Mouse (Mus musculus): Measurements from ENCODE around the gene Dusp2.

Dusp2 gene

DNA sequence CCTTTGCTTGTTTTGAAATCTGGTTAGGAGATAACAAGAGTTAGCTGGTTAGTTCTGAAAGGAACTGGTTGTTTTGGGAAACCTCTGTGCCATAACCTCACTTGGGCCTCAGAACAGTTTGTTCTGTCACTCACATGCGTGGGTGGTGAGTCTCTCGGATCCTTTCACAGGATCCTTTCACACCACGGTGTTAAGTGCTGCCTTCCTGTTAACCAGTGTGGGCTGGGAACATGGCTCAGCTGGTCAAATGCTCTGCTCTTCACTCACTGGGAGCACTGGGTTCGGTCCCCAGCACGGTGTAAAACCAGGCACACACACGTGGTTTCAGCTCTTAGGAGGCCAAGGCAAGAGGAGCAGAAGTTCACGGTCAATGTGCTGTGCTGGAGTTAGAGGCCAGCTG is 11.5 kb upstream of the Dusp2 start:
- no peak for DNase-seq (ENCODE audit: low spot score)

DNA sequence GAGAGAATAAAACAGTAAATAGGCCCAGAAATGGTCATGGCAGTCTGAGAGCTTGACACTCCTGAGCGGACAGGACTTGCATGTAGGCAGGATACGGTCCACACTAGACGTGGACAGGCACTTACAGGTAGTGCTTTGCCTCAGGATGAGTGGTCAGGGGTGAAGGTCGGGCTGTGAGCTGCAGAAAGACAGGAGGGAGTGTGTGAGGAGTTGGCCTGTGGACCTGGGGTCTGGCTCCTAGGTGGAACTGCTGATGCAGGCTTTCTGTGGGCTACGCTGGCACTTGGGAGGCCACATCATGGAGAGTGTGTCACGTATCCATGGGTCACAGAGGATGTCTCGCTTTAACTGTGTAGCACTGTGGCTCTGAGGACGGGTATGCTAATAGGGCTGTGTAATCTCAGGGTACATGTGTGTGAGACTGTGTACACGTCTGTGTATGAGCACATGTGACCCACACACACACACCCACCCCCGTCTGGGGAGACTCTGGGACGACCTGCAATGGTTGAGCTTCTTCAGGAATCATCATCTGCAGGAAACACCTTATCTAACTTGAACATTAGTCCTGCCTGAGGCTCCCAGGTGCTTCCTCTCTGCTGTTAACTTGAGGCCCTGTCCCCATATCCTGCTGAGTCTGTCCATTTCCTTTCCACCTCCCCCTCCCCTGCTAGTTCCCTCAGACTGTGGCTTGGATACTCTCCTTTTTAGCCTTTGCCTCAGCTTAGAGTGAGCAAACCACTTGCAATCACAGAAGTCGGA is 7.7 kb upstream of the Dusp2 start:
- DNase-seq (ENCODE audit: low spot score), result no peak

DNA sequence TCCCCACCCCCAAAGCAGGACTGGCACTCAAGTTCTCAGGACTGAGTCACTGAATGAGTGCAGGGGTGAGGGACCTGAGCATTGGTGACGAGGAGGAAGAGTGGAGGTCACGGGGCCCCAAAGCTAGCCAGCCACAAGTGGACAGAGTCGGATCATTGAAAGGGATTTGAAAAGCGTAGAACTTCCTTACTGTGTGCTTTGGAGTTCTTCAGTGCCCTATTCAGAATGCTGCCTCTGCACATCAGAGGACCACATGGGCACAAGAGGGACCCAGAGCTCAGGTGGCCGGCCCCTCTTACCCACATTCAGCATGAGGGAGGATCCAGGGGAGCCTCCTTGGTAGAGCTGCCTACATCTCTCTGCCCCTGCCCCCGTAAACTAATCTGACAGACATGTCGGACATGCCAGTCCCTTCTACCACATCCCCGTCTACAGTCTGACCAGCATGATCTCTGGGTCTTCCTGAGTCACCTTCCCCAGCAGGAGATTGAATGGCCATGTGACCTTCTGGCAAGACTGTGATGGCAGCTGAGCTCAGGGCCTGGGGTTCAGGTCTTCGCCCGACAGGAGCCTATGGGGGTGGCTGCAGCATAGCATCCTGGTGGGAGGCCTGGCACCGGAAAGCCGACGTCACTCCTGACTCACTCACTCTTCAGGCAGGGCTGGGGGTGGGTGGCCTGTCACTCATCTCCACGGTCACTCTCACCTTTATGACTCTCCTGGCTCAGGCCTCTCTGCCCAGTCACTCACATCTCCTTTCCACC is 3.0 kb upstream of the Dusp2 start:
- DNase-seq (ENCODE audit: low spot score), result no peak

DNA sequence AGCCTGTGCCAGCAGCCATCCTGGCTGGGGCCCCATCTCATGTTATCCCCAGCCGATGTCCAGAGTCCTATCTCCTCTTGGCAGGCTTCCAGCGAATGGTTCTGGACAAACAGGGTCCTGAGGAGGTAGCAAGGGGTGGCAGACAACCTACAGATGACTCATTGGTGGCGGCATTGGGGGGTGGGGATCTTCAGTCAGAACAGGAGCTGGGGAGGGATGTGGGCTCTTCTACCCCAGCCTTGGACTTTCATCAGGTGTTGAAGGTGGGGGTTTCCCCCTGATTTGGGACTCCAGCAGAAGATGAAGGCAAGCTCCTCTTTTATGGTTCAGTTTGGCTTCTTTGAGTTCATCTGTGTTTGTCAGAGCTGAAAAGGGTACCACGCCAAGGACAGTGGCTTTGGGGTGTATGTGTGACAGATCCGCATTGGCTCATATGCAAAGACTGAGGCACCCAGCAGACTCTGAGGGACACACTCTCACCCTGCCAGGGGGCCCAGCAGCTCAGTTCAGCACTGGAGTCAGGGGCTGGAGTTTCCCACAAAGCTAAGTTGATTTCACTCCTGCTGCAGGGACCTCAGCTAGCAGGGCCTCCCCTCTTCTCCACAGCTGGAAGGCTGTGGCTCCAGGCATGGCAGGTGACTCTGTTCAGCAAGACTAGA is 1.9 kb upstream of the Dusp2 start:
- DNase-seq (ENCODE audit: low spot score), result no peak

DNA sequence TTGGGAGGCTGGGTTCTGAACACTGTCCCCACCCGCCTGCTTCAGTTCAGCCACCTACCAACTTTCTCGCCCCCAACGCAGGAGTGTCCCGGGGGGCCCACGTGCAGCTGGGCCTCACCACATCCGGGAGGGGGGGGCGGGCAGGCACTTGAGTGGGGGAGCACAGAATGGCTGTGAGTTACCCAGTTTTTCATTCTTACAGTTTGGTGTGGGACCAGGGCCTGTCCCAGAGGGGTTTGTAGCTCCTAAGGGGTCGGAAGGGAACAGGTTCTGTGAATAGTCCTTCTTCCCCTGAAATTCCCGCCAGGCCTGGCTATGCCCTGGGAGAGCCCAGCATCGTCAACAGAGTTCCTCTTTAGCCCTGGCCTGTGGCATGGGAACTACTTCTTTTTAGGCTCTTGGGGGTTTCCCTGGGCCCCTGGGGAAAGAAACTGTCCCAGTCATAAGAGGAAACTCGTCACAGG is 849 bp upstream of the Dusp2 start:
- DNase-seq (ENCODE audit: low spot score), result no peak

DNA sequence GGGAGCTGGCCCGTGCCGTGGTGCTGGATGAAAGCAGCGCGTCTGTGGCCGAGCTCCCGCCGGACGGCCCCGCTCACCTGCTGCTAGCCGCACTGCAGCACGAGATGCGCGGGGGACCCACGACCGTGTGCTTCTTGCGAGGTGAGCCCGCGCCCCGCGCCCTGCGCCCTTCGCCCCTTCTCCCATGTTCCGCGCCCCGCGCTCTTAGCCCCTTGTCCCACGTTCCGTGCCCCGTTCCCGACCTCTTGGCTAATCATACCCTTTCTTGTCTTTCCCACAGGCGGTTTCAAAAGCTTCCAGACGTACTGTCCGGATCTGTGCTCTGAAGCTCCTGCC is 506 bp downstream of the Dusp2 start:
- DNase-seq (ENCODE audit: low spot score), result no peak

DNA sequence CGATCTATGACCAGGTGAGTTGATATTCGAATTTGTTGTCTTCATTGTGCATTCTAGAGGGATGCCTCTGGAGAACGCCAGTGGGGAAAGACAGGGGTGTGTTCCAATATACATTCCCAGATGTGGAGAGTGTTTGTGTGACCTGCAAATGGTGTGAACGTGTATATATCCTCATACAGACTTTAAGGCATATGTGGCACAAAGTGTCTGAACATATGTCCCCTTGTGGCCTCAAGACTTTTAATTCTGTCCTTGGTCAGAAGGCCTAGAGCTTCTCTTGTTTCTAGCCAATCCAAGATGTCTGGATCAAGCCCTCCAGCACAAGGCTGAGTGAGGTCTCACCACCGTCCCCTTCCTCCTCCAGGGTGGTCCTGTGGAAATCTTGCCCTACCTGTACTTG is 926 bp downstream of the Dusp2 start:
- no peak for DNase-seq (ENCODE audit: low spot score)

DNA sequence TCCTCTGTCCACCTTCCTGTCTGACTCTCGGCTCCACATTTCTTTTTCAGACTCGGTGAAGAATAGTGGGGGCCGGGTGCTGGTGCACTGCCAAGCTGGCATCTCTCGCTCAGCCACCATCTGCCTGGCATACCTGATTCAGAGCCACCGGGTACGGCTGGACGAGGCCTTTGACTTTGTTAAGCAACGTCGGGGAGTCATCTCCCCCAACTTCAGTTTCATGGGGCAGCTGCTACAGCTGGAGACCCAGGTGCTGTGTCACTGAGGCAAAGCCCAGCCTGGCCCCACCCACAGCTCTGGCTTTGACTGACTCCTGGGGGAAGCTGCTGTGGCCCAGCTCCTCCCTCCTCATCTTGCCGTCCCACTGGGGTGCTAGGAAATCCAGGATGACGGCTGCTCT is 1.6 kb downstream of the Dusp2 start:
- no peak for DNase-seq (ENCODE audit: low spot score)

DNA sequence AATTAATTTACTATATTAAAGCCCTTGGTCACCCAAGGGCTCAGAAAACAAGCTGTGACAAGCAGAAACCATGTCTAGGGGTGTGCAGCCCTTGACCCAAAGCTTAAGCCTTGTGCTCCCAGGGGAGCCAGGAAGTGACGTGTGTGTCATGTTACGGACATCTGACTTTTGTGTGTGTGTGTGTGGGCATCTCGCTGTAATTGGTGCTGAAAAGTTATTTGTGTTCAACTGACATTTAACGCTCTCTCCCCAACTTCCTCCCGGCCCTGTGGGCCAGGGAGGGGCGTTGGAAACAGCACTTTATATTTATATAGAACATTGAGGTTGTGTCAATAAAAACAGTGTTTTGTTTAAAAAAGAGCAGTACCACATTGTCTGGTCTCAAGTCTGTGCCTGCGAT is 2.1 kb downstream of the Dusp2 start:
- no peak for DNase-seq (ENCODE audit: low spot score)

DNA sequence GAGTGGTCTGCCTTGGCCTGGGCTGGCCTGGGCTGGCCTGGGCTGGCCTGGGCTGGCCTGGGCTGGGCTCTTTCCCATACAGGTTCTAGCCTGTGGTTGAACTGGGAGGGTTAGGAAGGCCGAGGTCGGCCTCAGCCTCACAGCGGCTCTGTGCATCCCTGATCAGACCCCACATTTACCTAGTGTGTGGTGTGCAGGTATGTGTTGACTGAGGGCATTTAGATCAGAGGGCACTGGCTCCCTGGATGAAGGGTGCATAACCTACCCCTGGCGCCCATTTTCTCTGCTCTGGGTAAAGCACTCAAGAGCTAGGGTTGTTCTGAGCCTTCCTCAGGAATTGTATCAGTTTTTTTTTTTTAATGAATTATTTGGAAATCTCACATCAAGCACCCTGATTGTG is 2.5 kb downstream of the Dusp2 start, which contains the start of gene Astl:
Gene Astl, plus strand, starts transcription at position 224 of the 400 bp plus-strand sequence.
- DNase-seq (ENCODE audit: low spot score), result no peak

DNA sequence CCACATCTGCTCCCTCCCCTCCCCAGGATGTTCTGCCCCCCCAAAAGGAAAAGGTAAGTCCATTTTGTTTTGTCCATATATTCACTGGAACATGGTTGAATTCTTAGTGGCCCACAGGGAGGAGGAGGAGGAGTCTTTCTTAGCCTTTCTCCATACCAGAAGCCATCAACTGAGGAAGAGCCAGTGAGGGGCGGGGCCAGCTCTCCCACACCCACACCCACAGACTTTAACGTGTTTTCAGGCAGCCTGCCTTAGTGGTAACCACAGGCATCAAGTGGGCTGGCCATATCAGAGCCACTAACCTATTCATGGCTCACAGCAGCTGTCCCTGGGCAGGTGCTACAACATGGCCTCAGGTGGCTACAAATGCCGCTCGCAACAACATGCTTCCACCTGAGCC is 2.9 kb downstream of the Dusp2 start:
- DNase-seq (ENCODE audit: low spot score), result no peak

DNA sequence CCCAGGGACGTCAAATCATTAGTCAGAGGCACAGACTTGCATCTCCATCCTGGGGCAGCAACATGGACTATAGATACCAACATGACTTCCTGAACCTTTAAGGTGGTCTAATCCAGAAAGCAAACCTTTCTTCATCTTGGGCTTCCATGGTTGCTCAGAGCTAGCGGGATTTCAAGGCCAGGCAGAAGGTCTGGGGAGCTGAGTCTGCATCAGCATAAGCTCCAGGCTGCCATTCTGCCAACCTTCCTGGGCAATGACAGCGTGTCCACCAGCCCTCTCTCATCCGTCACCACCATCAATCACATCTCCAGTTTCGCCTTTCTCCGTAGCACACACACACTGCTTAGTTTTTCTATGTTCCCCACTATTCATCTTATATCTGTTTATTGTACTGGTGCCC is 3.3 kb downstream of the Dusp2 start:
- no peak for DNase-seq (ENCODE audit: low spot score)

DNA sequence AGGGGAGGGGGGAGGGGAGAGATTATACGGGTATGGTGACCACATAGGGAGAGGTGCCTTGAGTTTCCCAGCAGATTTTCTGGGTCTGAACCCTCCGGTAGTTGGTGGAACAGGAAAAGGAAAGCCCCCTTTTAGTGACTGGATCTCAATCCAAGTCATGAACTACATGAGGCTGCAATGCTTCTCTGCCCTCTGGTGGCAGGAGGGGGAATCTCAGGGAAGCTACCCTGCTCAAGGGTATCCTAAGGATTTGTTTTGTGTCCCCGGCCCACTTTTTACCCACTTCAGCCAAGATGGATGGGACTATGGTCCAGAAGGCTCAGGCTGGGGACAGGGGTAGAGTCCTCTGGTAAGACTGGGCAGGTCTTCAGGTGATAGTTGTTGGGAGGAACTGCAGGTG is 5.2 kb downstream of the Dusp2 start:
- DNase-seq (ENCODE audit: low spot score), result peak; percentile 79

DNA sequence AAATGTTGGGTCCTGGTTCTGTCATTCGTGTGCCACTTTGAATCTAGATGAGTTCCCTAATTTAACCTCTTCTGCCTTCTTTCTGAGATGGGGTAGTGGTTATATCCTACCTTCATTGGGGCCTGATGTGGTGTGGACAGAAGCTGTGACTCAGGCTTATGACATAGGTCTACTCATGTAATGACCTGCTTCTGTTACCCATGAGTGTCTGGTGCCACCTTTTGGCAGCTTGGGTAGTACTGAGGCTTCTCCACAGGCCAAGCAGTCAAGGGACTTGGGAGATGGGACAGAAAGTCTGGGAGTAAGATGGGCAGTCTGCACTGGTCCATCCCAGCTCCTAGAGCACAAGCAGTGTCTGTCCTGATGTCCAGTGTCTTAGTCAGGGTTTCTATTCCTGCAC is 10.4 kb downstream of the Dusp2 start:
- DNase-seq (ENCODE audit: low spot score), result no peak

DNA sequence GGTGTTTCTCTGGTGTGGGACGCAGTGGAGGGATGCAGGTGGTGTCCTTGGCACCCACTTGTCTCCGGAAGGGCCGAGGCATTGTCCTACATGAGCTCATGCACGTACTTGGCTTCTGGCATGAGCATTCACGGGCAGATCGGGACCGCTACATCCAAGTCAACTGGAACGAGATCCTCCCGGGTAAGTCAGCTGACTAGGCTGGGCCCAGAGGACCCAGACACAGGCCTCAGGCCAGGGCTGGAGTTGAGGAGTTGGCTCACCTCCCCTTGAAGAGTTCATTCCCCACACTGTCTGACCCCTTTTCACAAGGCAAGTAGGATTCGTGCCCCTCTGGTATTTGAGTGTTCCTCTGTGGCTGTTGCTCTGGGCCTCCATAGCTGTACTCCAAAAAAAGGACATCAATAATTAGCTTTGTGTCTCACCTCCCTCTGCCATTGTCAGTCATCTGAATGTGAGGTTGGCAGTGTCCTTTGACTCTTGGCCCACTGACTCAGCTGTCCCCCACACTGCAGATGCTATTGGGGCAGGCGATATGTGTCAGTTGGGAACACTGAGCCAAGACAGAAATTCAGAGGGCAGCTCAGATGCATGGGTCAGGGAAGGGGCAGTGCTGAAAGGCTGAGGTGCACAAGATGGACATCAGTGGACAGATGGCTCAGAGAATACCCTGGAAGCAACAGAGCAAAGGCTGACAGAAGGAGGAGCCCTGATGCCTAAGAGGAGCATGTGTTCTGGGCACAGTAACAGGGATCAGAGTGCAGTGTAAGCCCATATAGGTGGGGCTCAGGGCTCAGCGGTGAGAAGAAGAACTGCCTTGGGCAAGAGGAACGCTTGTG is 11.4 kb downstream of the Dusp2 start:
- DNase-seq (ENCODE audit: low spot score), result no peak

DNA sequence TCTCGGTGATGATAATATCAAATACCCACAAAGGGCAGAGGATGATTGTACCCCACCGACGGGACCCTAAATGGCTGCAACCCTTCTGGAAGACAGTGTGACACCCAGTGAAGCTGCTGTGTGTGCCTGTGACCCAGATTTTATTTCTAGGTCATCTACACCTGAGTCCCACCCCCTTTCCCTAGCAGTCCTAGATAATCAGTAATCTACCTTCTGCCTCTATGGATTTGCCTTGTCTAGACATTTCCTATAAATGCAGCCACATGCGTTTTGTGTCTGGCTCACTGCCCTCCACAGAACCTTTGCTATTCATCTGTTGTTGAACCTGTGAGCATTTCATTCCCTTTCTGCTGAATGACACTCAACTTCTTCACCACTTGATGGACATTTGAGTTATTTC is 17.9 kb downstream of the Dusp2 start:
- no peak for DNase-seq (ENCODE audit: low spot score)

DNA sequence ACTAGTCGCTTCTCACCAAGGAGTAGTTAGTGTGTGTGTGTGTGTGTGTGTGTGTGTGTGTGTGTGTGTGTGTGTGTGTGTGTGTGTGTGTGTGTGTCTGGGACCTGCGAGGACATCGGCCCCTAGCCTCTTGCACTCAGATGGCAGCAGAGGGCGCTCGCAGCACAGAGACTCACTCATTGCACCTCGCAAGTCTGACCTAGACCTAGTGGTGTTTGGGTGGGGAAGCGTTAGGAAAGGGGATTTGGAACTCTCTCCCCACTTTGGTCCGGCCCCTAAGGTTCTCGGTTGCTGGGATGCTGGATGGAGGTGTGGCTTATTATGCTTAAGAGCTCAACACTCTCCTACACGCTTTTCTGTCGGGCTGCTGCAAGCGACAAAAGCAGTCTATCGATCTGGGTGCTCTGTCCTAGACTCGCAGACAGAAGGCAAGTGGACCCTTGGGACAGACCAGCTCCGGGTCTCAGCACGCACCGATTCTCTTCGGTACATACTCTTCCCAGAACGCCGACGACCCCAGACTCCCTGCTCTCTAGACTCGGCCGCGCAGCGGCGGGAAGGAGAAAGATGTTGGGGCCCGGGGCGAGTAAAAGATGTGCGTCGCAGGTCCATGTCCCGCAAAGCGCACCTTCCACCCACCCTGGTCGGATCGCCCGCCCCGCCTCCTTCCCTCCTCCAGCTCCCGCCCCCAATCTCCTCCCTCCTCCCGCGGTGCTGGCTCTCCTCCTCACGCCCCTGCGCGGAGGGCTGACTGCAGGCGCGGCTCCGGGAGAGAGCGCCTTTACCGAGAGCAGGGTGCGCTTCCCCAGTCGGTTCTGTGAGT is 26.7 kb downstream of the Dusp2 start, which contains the start of gene Adra2b:
Gene Adra2b, plus strand, starts transcription at position 750 of the 823 bp plus-strand sequence.
- DNase-seq (ENCODE audit: low spot score), result peak; percentile 88

DNA sequence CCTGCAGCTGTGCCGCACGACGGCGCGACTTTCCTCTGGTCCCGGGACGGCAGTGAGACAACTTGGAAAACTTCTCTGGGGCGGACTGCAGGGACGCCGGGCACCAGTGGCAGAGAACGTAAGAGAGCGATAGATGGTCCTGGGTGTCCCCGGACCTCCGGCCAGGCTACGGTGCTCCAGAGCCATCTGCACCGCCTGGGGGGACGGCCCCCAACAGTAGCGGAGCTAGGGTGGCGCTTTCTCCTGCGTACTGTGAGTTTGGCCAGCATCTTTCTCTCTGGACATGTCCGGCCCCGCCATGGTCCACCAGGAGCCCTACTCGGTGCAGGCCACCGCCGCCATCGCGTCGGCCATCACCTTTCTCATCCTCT is 27.3 kb downstream of the Dusp2 start:
- no peak for DNase-seq (ENCODE audit: low spot score)

DNA sequence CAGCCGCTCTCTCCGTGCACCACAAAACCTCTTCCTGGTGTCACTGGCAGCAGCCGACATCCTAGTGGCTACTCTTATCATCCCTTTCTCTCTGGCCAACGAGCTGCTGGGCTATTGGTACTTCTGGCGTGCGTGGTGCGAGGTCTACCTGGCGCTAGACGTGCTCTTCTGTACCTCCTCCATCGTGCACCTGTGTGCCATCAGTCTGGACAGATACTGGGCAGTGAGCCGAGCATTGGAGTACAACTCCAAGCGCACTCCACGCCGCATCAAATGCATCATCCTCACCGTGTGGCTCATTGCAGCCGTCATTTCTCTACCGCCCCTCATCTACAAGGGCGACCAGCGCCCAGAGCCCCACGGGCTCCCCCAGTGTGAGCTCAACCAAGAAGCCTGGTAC is 27.7 kb downstream of the Dusp2 start:
- DNase-seq (ENCODE audit: low spot score), result no peak

DNA sequence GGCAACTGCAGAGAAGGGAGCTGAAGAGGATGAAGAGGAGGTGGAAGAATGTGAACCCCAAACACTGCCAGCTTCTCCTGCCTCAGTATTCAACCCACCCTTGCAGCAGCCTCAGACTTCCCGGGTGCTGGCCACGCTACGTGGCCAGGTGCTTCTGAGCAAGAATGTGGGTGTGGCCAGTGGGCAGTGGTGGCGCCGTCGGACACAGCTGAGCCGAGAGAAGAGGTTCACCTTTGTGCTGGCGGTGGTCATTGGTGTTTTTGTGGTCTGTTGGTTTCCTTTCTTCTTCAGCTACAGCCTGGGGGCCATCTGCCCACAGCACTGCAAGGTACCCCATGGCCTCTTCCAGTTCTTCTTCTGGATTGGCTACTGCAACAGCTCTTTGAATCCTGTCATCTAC is 28.5 kb downstream of the Dusp2 start:
- DNase-seq (ENCODE audit: low spot score), result no peak

DNA sequence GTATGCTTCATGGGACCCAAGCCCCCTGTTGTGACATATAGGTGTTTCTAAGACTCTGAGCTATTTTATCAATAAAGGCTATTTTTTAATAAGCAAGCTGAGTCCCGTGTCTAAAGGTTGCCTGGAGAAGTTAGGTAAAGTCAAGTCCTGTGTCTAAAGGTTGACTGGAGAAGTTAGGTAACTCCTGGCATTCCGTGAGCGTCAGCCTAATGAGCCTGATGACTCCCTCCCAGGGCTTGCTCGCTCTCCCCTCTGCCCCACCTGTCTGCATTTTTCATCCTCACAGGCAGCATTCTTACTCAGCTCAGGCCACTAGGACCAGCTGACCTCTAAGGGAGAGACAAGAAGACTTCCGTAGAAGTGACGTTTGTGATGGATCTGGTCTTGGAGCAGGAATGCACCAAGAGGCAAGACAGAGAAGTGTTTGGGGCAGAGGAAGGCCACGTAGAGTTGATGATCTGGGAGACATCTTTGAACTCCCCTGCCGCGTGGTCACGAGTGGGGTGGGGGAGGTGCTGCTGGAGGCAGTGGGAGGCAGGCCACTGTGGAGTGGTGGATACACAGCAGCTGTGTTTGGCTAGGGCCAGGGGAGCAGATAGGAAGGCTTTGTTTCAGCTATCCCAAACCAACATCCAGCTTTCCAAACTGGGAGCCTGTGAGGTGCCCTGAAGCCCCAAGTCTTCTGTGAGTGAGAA is 31.3 kb downstream of the Dusp2 start:
- DNase-seq (ENCODE audit: low spot score), result no peak
